Mouse (Mus musculus): ENCODE measurements around the gene Abhd17a. TPM values are rescaled to one million over a fixed set of nuclear protein-coding genes. Genes with fewer than 3 reads are reported as not detected.
"Not testable (repeated sequence)": the region's sequence is repeated elsewhere in the genome, so short reads cannot be mapped to it uniquely, and the experiment has no call there.

Abhd17a gene
- polyA plus RNA-seq, 1 experiment from 2014 or later: 50.2 TPM

DNA sequence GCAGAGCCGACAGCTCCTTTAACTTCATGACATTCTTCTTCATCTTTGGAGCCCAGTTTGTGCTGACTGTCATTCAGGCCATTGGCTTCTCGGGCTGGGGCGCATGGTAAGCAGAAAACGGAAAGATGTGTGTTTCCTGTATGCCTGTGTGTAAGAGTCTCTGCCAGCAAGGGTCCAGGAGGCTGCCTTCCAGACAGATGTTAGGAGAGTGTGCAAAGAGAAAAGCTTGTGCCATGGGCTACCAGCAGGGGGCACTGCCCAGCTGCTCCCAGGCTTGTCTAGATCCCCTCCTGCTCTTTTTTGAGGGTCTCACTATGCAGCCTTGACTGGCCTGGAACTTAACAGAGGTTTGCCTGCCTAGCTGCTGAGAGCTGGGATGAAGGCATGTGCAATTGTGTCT, 20.9 kb upstream of the Abhd17a start:
- H3K4me1 ChIP-seq (ENCODE audit: insufficient read depth): peaks cover 3% of the 10 kb centered on the region; the same call in 1 of the 2 replicates
- peak; percentile 58 for ATAC-seq
- H3K4me3 ChIP-seq (ENCODE audit: low read depth, low read length): no peak overlapping the region
- peak; percentile 75 for DNase-seq
- no peaks in the 10 kb centered on the region for H3K9me3 ChIP-seq (ENCODE audit: low read length)
- TF ChIP-seq CTCF (IDR thresholded peaks at IDR 0.05; ENCODE audit: low read depth) (peak; percentile 88), EP300 (IDR thresholded peaks at IDR 0.05; ENCODE audit: low read depth) (no peak)
- 39% methylated on average over 4 of the region's 4 CpGs for WGBS (ENCODE audit: insufficient replicate concordance)
- no peaks in the 10 kb centered on the region for H3K27me3 ChIP-seq (ENCODE audit: insufficient read depth, low read length)
- H3K9ac ChIP-seq (replicated peaks): no peak overlapping the region
- no peak overlapping the region for H3K4me2 ChIP-seq (ENCODE audit: low read depth, low read length)
- H3K27ac ChIP-seq (ENCODE audit: low read depth): peak overlapping the region; percentile 16; the same call in 1 of the 2 replicates
- H3K36me3 ChIP-seq (replicated peaks; ENCODE audit: insufficient read depth, low read length): peaks cover 54% of the 10 kb centered on the region

DNA sequence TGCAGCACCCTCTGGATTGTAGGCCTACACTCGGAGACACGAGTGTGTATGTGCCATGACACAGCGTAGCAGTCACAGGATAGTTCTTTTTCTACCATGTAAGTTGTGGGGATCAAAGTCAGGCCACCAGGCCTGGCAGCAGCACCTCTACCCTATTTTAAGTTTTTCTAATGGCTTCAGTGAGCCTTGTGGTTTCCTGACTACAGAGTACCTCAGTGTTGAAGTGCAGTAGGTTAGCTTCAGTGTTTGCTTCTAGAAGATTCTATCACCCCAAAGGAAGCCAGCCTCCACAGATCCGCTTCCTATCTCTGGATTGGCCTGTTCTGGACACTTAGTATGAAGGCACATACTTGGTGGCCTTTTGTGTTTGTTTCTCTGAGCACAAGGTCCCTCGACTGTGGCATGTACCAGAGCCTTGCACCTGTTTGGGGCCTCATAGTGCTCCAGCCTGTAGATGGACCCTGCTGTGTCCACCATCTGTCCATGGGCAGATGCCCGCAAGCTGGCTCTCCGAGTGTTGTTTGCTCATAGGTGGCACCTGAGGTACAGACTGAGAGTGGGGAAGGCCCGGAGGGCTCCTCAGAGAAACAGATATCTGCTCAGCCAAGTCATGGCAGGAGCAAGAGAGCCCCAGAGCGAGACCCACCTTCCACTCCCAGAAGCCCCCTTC, 20.1 kb upstream of the Abhd17a start:
- no peak overlapping the region for H3K4me2 ChIP-seq (ENCODE audit: low read depth, low read length)
- H3K4me1 ChIP-seq (ENCODE audit: insufficient read depth): peaks cover 3% of the 10 kb centered on the region; the same call in 1 of the 2 replicates
- no peak for TF ChIP-seq CTCF (IDR thresholded peaks at IDR 0.05; ENCODE audit: low read depth)
- no peak for TF ChIP-seq EP300 (IDR thresholded peaks at IDR 0.05; ENCODE audit: low read depth)
- DNase-seq (no peak), ATAC-seq (no peak)
- peak overlapping the region; percentile 16; the same call in 1 of the 2 replicates for H3K27ac ChIP-seq (ENCODE audit: low read depth)
- H3K9ac ChIP-seq (replicated peaks): no peak overlapping the region
- 75% methylated on average over 9 of the region's 9 CpGs for WGBS (ENCODE audit: insufficient replicate concordance)
- no peaks in the 10 kb centered on the region for H3K27me3 ChIP-seq (ENCODE audit: insufficient read depth, low read length)
- H3K9me3 ChIP-seq (ENCODE audit: low read length): no peaks in the 10 kb centered on the region
- peaks cover 48% of the 10 kb centered on the region for H3K36me3 ChIP-seq (replicated peaks; ENCODE audit: insufficient read depth, low read length)
- H3K4me3 ChIP-seq (ENCODE audit: low read depth, low read length): no peak overlapping the region

DNA sequence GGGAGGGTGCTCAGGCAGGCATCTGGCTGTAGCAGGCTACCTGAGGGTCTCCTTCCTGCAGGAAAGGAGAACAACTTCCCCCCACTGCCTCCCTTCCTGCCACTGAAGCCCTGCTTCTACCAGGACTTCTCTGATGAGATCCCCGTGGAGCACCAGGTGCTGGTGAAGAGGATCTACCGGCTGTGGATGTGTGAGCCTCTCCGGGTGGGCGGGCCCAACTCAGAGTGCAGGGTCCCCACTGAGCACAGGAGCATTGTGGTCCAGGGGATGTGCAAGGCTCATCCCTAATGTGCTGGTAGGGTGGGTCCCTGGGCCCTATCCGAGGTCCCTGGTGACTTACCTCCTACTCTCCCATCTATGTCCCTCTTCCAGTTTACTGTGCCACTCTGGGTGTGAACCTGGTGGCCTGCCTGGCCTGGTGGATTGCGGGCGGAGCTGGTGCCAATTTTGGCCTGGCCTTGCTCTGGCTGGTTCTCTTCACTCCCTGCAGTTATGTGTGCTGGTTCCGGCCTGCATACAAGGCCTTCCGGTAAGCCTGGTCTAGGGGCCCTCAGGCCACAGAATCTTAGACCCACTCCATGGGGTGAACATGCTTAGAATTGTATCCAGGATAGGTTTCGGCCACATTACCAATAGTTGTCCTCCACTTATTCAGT, 19.3 kb upstream of the Abhd17a start:
- no peaks in the 10 kb centered on the region for H3K9me3 ChIP-seq (ENCODE audit: low read length)
- no peak for DNase-seq
- no peak overlapping the region for H3K4me2 ChIP-seq (ENCODE audit: low read depth, low read length)
- H3K4me3 ChIP-seq (ENCODE audit: low read depth, low read length): no peak overlapping the region
- peaks cover 11% of the 10 kb centered on the region for H3K4me1 ChIP-seq (ENCODE audit: insufficient read depth)
- no peak overlapping the region for H3K27ac ChIP-seq (ENCODE audit: low read depth)
- TF ChIP-seq EP300 (IDR thresholded peaks at IDR 0.05; ENCODE audit: low read depth) (no peak), CTCF (IDR thresholded peaks at IDR 0.05; ENCODE audit: low read depth) (no peak)
- no peak for ATAC-seq
- 83% methylated on average over 10 of the region's 10 CpGs for WGBS (ENCODE audit: insufficient replicate concordance)
- no peaks in the 10 kb centered on the region for H3K27me3 ChIP-seq (ENCODE audit: insufficient read depth, low read length)
- H3K36me3 ChIP-seq (replicated peaks; ENCODE audit: insufficient read depth, low read length): peaks cover 41% of the 10 kb centered on the region
- H3K9ac ChIP-seq (replicated peaks): no peak overlapping the region

DNA sequence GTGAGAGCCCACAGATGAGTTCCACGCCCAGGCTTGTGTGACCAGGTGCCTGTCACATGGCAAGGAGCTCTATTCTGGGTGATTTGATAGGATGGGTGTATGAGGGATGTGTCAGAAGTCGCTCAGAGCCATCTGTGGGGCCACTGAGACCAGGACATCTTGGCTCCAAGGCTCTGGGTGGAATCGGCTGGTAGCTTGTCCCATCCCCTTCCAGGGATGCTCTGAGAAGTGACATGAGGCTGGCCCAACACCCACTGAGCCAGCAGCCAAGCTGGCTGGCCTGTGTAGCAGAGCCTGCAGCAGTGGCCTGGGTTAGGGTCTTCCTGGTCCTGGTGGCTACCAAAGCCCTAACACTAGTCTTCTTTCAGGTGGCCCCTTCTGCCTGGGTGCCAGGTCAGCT, 18.3 kb upstream of the Abhd17a start:
- no peak overlapping the region for H3K27ac ChIP-seq (ENCODE audit: low read depth)
- TF ChIP-seq CTCF (IDR thresholded peaks at IDR 0.05; ENCODE audit: low read depth) (no peak), EP300 (IDR thresholded peaks at IDR 0.05; ENCODE audit: low read depth) (no peak)
- H3K4me3 ChIP-seq (ENCODE audit: low read depth, low read length): no peak overlapping the region
- no peak for DNase-seq
- H3K4me1 ChIP-seq (ENCODE audit: insufficient read depth): peaks cover 21% of the 10 kb centered on the region
- no peaks in the 10 kb centered on the region for H3K9me3 ChIP-seq (ENCODE audit: low read length)
- H3K36me3 ChIP-seq (replicated peaks; ENCODE audit: insufficient read depth, low read length): peaks cover 39% of the 10 kb centered on the region
- 82% methylated on average over 3 of the region's 3 CpGs for WGBS (ENCODE audit: insufficient replicate concordance)
- ATAC-seq: no peak
- no peak overlapping the region for H3K4me2 ChIP-seq (ENCODE audit: low read depth, low read length)
- no peaks in the 10 kb centered on the region for H3K27me3 ChIP-seq (ENCODE audit: insufficient read depth, low read length)
- no peak overlapping the region for H3K9ac ChIP-seq (replicated peaks)

DNA sequence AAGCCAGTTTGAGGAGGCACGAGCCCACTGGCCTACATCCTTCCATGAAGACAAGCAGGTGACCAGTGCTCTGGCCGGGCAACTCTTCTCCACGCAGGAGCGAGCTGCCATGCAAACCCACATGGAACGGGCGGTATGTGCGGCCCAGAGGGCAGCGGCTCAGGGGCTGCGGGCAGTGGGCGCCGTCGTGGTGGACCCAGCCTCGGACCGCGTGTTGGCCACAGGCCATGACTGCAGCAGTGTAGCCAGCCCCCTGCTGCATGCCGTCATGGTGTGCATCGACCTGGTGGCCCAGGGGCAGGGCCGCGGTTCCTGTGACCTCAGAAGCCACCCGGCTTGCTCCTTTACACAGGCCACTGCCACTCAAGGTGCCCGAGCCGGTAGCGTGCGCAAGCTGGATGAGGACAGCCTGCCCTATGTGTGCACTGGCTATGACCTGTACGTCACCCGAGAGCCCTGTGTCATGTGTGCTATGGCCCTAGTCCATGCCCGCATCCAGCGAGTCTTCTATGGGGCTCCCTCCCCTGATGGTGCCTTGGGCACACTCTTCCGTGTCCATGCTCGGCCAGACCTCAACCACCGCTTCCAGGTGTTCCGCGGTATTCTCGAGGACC, 16.7 kb upstream of the Abhd17a start:
- no peak overlapping the region for H3K4me2 ChIP-seq (ENCODE audit: low read depth, low read length)

DNA sequence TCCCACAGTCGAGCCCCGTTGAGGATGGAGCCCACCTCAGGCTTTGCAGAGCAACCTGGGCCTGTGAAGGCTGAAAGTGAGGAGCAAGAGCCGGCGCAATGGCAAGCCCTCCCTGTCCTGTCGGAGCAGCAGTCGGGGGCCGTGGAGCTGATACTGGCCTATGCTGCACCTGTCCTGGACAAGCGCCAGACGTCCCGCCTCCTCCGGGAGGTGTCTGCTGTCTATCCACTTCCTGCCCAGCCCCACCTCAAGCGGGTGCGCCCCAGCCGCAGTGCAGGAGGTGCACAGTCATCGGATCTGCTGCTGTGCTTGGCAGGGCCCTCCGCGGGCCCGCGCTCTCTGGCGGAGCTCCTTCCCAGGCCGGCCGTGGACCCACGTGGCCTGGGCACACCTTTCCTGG, 16.2 kb upstream of the Abhd17a start:
- H3K36me3 ChIP-seq (replicated peaks; ENCODE audit: insufficient read depth, low read length): peaks cover 31% of the 10 kb centered on the region
- 88% methylated on average over 23 of the region's 23 CpGs for WGBS (ENCODE audit: insufficient replicate concordance)

More for the DNA sequence above, 16.7 kb upstream of the Abhd17a start:
- 96% methylated on average over 34 of the region's 34 CpGs for WGBS (ENCODE audit: insufficient replicate concordance)
- peaks cover 31% of the 10 kb centered on the region for H3K36me3 ChIP-seq (replicated peaks; ENCODE audit: insufficient read depth, low read length)
- H3K9ac ChIP-seq (replicated peaks): no peak overlapping the region
- DNase-seq (no peak), ATAC-seq (no peak)
- H3K27me3 ChIP-seq (ENCODE audit: insufficient read depth, low read length): no peaks in the 10 kb centered on the region
- TF ChIP-seq EP300 (IDR thresholded peaks at IDR 0.05; ENCODE audit: low read depth) (no peak), CTCF (IDR thresholded peaks at IDR 0.05; ENCODE audit: low read depth) (no peak)
- H3K9me3 ChIP-seq (ENCODE audit: low read length): no peaks in the 10 kb centered on the region
- H3K4me1 ChIP-seq (ENCODE audit: insufficient read depth): peaks cover 30% of the 10 kb centered on the region
- no peak overlapping the region for H3K4me3 ChIP-seq (ENCODE audit: low read depth, low read length)
- H3K27ac ChIP-seq (ENCODE audit: low read depth): no peak overlapping the region

DNA sequence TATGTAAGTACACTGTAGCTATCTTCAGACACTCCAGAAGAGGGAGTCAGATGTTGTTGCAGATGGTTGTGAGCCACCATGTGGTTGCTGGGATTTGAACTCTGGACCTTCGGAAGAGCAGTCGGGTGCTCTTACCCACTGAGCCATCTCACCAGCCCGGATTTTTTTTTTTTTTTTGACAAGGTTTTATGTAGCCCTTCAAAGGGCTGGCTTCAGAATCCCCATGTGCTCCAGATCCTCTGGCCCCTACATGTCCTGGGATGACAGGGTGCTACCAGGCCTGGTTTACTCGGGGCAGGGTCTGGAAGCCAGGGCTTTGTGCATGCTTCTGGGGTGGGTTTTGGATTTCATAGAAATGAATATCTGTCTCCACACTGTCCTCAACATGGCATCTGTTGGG, 15.6 kb upstream of the Abhd17a start, which contains the start of gene Gm49322:
TSS of gene Gm49322 (plus strand) at position 301 of the 400 bp plus-strand sequence.
- DNase-seq; H3K9ac ChIP-seq (replicated peaks); H3K9me3 ChIP-seq (ENCODE audit: low read length); H3K4me2 ChIP-seq (ENCODE audit: low read depth, low read length); H3K27me3 ChIP-seq (ENCODE audit: insufficient read depth, low read length); ATAC-seq; H3K4me3 ChIP-seq (ENCODE audit: low read depth, low read length): not testable (repeated sequence)
- Histone ChIP-seq H3K4me1 (ENCODE audit: insufficient read depth) (peaks cover 32% of the 10 kb centered on the region), H3K27ac (ENCODE audit: low read depth) (peak within 1 kb of the TSS; percentile 59; the same call in 1 of the 2 replicates), H3K36me3 (replicated peaks; ENCODE audit: insufficient read depth, low read length) (peaks cover 31% of the 10 kb centered on the region)
- 68% methylated on average over 2 of the region's 4 CpGs for WGBS (ENCODE audit: insufficient replicate concordance)

More for the DNA sequence above, 16.2 kb upstream of the Abhd17a start:
- no peak for ATAC-seq
- Histone ChIP-seq H3K9ac (replicated peaks) (no peak overlapping the region), H3K9me3 (ENCODE audit: low read length) (no peaks in the 10 kb centered on the region), H3K4me2 (ENCODE audit: low read depth, low read length) (no peak overlapping the region), H3K4me3 (ENCODE audit: low read depth, low read length) (no peak overlapping the region), H3K27ac (ENCODE audit: low read depth) (no peak overlapping the region), H3K4me1 (ENCODE audit: insufficient read depth) (peaks cover 34% of the 10 kb centered on the region), H3K27me3 (ENCODE audit: insufficient read depth, low read length) (no peaks in the 10 kb centered on the region)
- no peak for TF ChIP-seq EP300 (IDR thresholded peaks at IDR 0.05; ENCODE audit: low read depth)
- TF ChIP-seq CTCF (IDR thresholded peaks at IDR 0.05; ENCODE audit: low read depth): no peak
- DNase-seq: no peak

Data from liver, postnatal 0 days (tissue).